Mouse (Mus musculus) heart, embryonic 14.5 days (tissue): ENCODE measurements around the gene Arsj. TPM values are rescaled to one million over a fixed set of nuclear protein-coding genes. Genes with fewer than 3 reads are reported as not detected.
A peak's percentile ranks its signal among the peaks of the same experiment; 100 is the strongest.

Experiments
- ATAC-seq: fragments of 200-750 bp; cut with Nextera tagmentation; 2 replicates; pipeline ENCODE4 v1.8.0; 2017; ENCODE audit warnings: low read depth, moderate TSS enrichment; ENCODE audit not compliant: insufficient number of reproducible peaks, insufficient read depth, low FRiP score
- H3K27ac ChIP-seq, 2 experiments: fragments of 200-500 bp in 1 of 2; fragments of 300-500 bp in 1 of 2; sonication (generic) in 1 of 2; replicated peaks in 1 of 2; 2 replicates each; pipeline ENCODE4 v1.5.1; 2012 to 2014; ENCODE audit warnings: low read depth in 2 of 2, low read length in 2 of 2, control low read depth in 1 of 2, mild to moderate bottlenecking in 1 of 2, mixed read lengths in 1 of 2; ENCODE audit not compliant: control insufficient read depth in 1 of 2, insufficient read depth in 1 of 2
- H3K27me3 ChIP-seq: fragments of 300-500 bp; sonication (generic); 2 replicates; pipeline ENCODE4 v1.6.1; 2014; ENCODE audit warnings: mild to moderate bottlenecking, low read length, control low read depth; ENCODE audit not compliant: control insufficient read depth, insufficient read depth
- H3K36me3 ChIP-seq: fragments of 300-500 bp; sonication (generic); 2 replicates; pipeline ENCODE4 v1.6.1; 2014; ENCODE audit warnings: mild to moderate bottlenecking, control low read depth, low read length, mixed read lengths; ENCODE audit not compliant: control insufficient read depth, insufficient read depth
- H3K4me1 ChIP-seq, 2 experiments: fragments of 200-500 bp in 1 of 2; fragments of 300-500 bp in 1 of 2; sonication (generic) in 1 of 2; 2 replicates each; pipeline ENCODE4 v1.6.1; 2012 to 2014; ENCODE audit warnings: low read length in 2 of 2, control low read depth in 1 of 2, mixed read lengths in 1 of 2; ENCODE audit not compliant: control insufficient read depth in 2 of 2, insufficient read depth in 2 of 2
- H3K4me2 ChIP-seq: fragments of 300-500 bp; sonication (generic); 2 replicates; pipeline ENCODE4 v1.6.1; 2014; ENCODE audit warnings: mild to moderate bottlenecking, low read length
- H3K4me3 ChIP-seq, 2 experiments: fragments of 200-500 bp in 1 of 2; fragments of 300-500 bp in 1 of 2; sonication (generic) in 1 of 2; 2 replicates each; pipeline ENCODE4 v1.5.1; 2012 to 2014; ENCODE audit warnings: low read length in 2 of 2, mild to moderate bottlenecking in 2 of 2, control low read depth in 1 of 2, low read depth in 1 of 2, moderate library complexity in 1 of 2; ENCODE audit not compliant: control insufficient read depth in 1 of 2, insufficient read depth in 1 of 2
- H3K9ac ChIP-seq: fragments of 300-500 bp; sonication (generic); 2 replicates; pipeline ENCODE4 v1.6.1; 2014; ENCODE audit warnings: mild to moderate bottlenecking, low read length
- H3K9me3 ChIP-seq: fragments of 300-500 bp; sonication (generic); 2 replicates; pipeline ENCODE4 v1.6.1; 2016; ENCODE audit warnings: low read length, control low read depth; ENCODE audit not compliant: control insufficient read depth
- WGBS: fragments of 180-500 bp; shearing (Covaris S2); extraction: QIAGEN DNeasy Blood & Tissue Kit; methylation state at CpG from one replicate; pipeline ENCODE4 v1.1.7; 2014; 5-methylcytosine and 5-hydroxymethylcytosine counted together
- polyA plus RNA-seq: library from polyadenylated mRNA; unstranded; fragments of >200 nt; fragmentation: Nextera tagmentation; extraction: Ambion mirVana; gene quantifications from 2 replicates; pipeline ENCODE4 v1.2.1, GENCODE M21; 2014

Arsj gene
- polyA plus RNA-seq, 1 experiment from 2014 or later, result 1.1 TPM

GRCm38 (mm10) chr3:126362392-126362791 lies 1.1 kb upstream of the Arsj start:
- H3K9me3 ChIP-seq, result no peaks in the 10 kb centered on the region
- no peak overlapping the region for H3K4me3 ChIP-seq
- no peaks in the 10 kb centered on the region for H3K27me3 ChIP-seq
- 83% methylated on average over 2 of the region's 2 CpGs for WGBS
- no peak overlapping the region for H3K27ac ChIP-seq
- no peak overlapping the region for H3K4me2 ChIP-seq
- ATAC-seq, result no peak
- H3K9ac ChIP-seq, result no peak overlapping the region
- peaks cover 0 to 3% of the 10 kb centered on the region in 2 experiments; a peak in 2 of 4 replicates for H3K4me1 ChIP-seq
- no peaks in the 10 kb centered on the region for H3K36me3 ChIP-seq

- Histone ChIP-seq H3K36me3 (no peaks in the 10 kb centered on the region), H3K4me1 (peaks cover 0 to 3% of the 10 kb centered on the region in 2 experiments; a peak in 2 of 4 replicates), H3K4me2 (peak overlapping the region; percentile 95), H3K27me3 (no peaks in the 10 kb centered on the region), H3K4me3 (peak overlapping the region in 1 of 2 experiments; percentile 48; a peak in 1 of 4 replicates), H3K9ac (no peak overlapping the region), H3K27ac (no peak overlapping the region), H3K9me3 (no peaks in the 10 kb centered on the region)
- ATAC-seq, result no peak
- WGBS, result 81% methylated on average over 11 of the region's 11 CpGs
Observed at GRCm38 (mm10) chr3:126362931-126363525, 456 bp upstream of the Arsj start.

DNA sequence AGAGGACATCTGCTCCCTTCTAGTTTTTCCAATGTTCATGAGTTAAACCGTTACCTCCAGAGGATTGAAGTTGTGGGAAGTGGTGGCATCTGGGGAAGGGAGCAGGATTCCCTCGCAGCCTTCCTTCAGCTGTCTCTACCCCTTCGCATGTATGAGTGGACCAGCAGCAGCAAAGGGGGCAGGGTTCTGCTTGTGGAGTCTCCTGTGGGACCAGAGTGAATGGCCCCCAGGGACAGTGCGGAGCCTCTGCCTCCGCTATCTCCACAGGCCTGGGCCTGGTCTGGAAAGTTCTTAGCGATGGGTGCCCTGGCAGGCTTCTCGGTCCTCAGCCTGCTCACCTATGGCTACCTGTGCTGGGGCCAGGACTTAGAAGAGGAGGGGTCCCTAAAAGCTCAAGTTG lies 1.1 kb downstream of the Arsj start:
- Histone ChIP-seq H3K27ac (no peak overlapping the region), H3K4me1 (peaks cover 0 to 3% of the 10 kb centered on the region in 2 experiments; a peak in 2 of 4 replicates), H3K4me3 (no peak overlapping the region; a peak in 1 of 4 replicates), H3K27me3 (no peaks in the 10 kb centered on the region), H3K4me2 (peak overlapping the region; percentile 95), H3K36me3 (no peaks in the 10 kb centered on the region), H3K9ac (no peak overlapping the region), H3K9me3 (no peaks in the 10 kb centered on the region)
- 79% methylated on average over 7 of the region's 7 CpGs for WGBS
- no peak for ATAC-seq

- no peak for ATAC-seq
Observed at GRCm38 (mm10) chr3:126370571-126370970, 7.1 kb downstream of the Arsj start.

GRCm38 (mm10) chr3:126372815-126373545 lies 9.5 kb downstream of the Arsj start:
- H3K9ac ChIP-seq, result no peak overlapping the region
- no peaks in the 10 kb centered on the region for H3K4me1 ChIP-seq
- ATAC-seq, result no peak
- no peaks in the 10 kb centered on the region for H3K27me3 ChIP-seq
- no peak overlapping the region for H3K27ac ChIP-seq
- H3K36me3 ChIP-seq, result no peaks in the 10 kb centered on the region
- H3K4me2 ChIP-seq, result no peak overlapping the region
- H3K9me3 ChIP-seq, result no peaks in the 10 kb centered on the region
- H3K4me3 ChIP-seq, result no peak overlapping the region
- WGBS, result 69% methylated on average over 9 of the region's 9 CpGs

More at GRCm38 (mm10) chr3:126370571-126370970, 7.1 kb downstream of the Arsj start:
- H3K9ac ChIP-seq, result no peak overlapping the region
- no peaks in the 10 kb centered on the region for H3K4me1 ChIP-seq
- H3K9me3 ChIP-seq, result no peaks in the 10 kb centered on the region
- no peak overlapping the region for H3K4me2 ChIP-seq
- no peak overlapping the region for H3K27ac ChIP-seq
- H3K36me3 ChIP-seq, result no peaks in the 10 kb centered on the region
- no peaks in the 10 kb centered on the region for H3K27me3 ChIP-seq
- no peak overlapping the region for H3K4me3 ChIP-seq

- Histone ChIP-seq H3K27me3 (no peaks in the 10 kb centered on the region), H3K4me1 (no peaks in the 10 kb centered on the region), H3K9me3 (no peaks in the 10 kb centered on the region), H3K4me2 (no peak overlapping the region), H3K36me3 (no peaks in the 10 kb centered on the region), H3K27ac (no peak overlapping the region), H3K4me3 (no peak overlapping the region), H3K9ac (no peak overlapping the region)
- 70% methylated on average over 1 of the region's 1 CpGs for WGBS
- ATAC-seq, result no peak
Observed at GRCm38 (mm10) chr3:126373721-126374120, 10.2 kb downstream of the Arsj start.

GRCm38 (mm10) chr3:126379252-126379651 lies 15.8 kb downstream of the Arsj start:
- no peak for ATAC-seq
- Histone ChIP-seq H3K27ac (0 out of 4 replicates have a peak overlapping the region, but pooled peaks of 1 of the 2 experiments have one; percentile 2), H3K36me3 (no peaks in the 10 kb centered on the region), H3K9me3 (no peaks in the 10 kb centered on the region), H3K27me3 (no peaks in the 10 kb centered on the region), H3K4me1 (no peaks in the 10 kb centered on the region), H3K4me3 (no peak overlapping the region), H3K9ac (no peak overlapping the region), H3K4me2 (no peak overlapping the region)
- WGBS, result 48% methylated on average over 6 of the region's 6 CpGs
